Mouse (Mus musculus) stomach, postnatal 0 days (tissue): ENCODE results near the gene 2610528A11Rik. TPM values are rescaled to one million over a fixed set of nuclear protein-coding genes. Genes with fewer than 3 reads are reported as not detected.

Experiments
- ATAC-seq: fragments of 200-750 bp; cut with Nextera tagmentation; 2 replicates; pipeline ENCODE4 v1.8.0; 2017; ENCODE audit not compliant: low FRiP score, low TSS enrichment
- DNase-seq: peaks from one replicate; pipeline ENCODE4 v3.0.0-alpha.2; 2016; ENCODE audit warnings: low spot score
- H3K27ac ChIP-seq: fragments of 300-500 bp; sonication (generic); replicated peaks from 2 replicates; pipeline ENCODE4 v1.5.1; 2014; ENCODE audit warnings: mild to moderate bottlenecking, control low read depth
- H3K27me3 ChIP-seq: fragments of 300-500 bp; sonication (generic); 2 replicates; pipeline ENCODE4 v1.6.1; 2014; ENCODE audit warnings: low read length; ENCODE audit not compliant: control insufficient read depth, insufficient read depth
- H3K36me3 ChIP-seq: fragments of 300-500 bp; sonication (generic); 2 replicates; pipeline ENCODE4 v1.6.1; 2014; ENCODE audit warnings: low read length, mixed read lengths; ENCODE audit not compliant: control insufficient read depth, insufficient read depth
- H3K4me1 ChIP-seq: fragments of 300-500 bp; sonication (generic); replicated peaks from 2 replicates; pipeline ENCODE4 v1.6.1; 2014; ENCODE audit warnings: antibody characterized with exemption; ENCODE audit not compliant: control insufficient read depth, insufficient read depth
- H3K4me2 ChIP-seq: fragments of 300-500 bp; sonication (generic); replicated peaks from 2 replicates; pipeline ENCODE4 v1.6.1; 2014; ENCODE audit warnings: low read depth, mild to moderate bottlenecking, control low read depth, moderate library complexity
- H3K4me3 ChIP-seq: fragments of 300-500 bp; sonication (generic); 2 replicates; pipeline ENCODE4 v1.5.1; 2014; ENCODE audit warnings: low read depth, low read length, control low read depth
- H3K9ac ChIP-seq: fragments of 300-500 bp; sonication (generic); 2 replicates; pipeline ENCODE4 v1.6.1; 2014; ENCODE audit warnings: mild to moderate bottlenecking, low read length, control low read depth, mixed read lengths
- H3K9me3 ChIP-seq: fragments of 300-500 bp; sonication (generic); 2 replicates; pipeline ENCODE4 v1.6.1; 2016; ENCODE audit warnings: low read length; ENCODE audit not compliant: control insufficient read depth
- CTCF ChIP-seq: IDR thresholded peaks from 2 replicates; pipeline ENCODE4 v1.5.1; 2016; ENCODE audit warnings: antibody characterized with exemption, low read depth, mild to moderate bottlenecking, moderate library complexity
- EP300 ChIP-seq: optimal IDR thresholded peaks from 2 replicates; pipeline ENCODE3; 2016; ENCODE audit warnings: antibody characterized with exemption
- WGBS: fragments of 180-500 bp; shearing (Covaris S2); extraction: QIAGEN DNeasy Blood & Tissue Kit; methylation state at CpG from one replicate; pipeline ENCODE4 v1.1.7; 2014; 5-methylcytosine and 5-hydroxymethylcytosine counted together
- polyA plus RNA-seq: library from polyadenylated mRNA; unstranded; fragments of >200 nt; fragmentation: Nextera tagmentation; extraction: Ambion mirVana; gene quantifications from 2 replicates; pipeline ENCODE4 v1.2.1, GENCODE M21; 2015

2610528A11Rik gene
- polyA plus RNA-seq, 1 experiment from 2014 or later = 22.0 TPM

DNA sequence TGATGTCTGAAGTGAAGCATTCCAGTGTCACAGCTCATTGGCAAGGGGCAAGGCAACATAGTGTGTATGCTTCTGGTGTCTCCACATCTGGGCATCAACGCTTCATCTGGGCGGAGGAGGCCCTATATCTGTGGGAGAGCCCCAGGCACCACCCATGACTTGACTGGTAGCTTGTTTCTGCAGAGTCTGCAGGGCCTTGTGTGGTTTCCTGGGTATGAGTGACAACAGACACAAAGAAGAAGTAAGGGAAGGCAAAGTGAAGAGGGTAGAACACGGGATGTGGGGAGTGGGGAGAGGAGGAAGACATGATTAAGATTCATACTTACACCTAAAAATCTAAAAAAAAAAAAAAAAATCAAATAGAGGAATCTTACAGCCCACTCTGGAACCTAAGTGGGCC is 11.3 kb downstream of the 2610528A11Rik start:
- no peaks in the 10 kb centered on the region for H3K9me3 ChIP-seq
- TF ChIP-seq CTCF (no peak), EP300 (no peak)
- no peak overlapping the region for H3K4me3 ChIP-seq
- no peak for ATAC-seq
- H3K4me1 ChIP-seq = no peaks in the 10 kb centered on the region
- H3K27ac ChIP-seq = no peak overlapping the region
- H3K9ac ChIP-seq = no peak overlapping the region
- H3K4me2 ChIP-seq = no peak overlapping the region
- no peak for DNase-seq
- no peaks in the 10 kb centered on the region for H3K36me3 ChIP-seq
- H3K27me3 ChIP-seq = no peaks in the 10 kb centered on the region
- 68% methylated on average over 3 of the region's 3 CpGs for WGBS

DNA sequence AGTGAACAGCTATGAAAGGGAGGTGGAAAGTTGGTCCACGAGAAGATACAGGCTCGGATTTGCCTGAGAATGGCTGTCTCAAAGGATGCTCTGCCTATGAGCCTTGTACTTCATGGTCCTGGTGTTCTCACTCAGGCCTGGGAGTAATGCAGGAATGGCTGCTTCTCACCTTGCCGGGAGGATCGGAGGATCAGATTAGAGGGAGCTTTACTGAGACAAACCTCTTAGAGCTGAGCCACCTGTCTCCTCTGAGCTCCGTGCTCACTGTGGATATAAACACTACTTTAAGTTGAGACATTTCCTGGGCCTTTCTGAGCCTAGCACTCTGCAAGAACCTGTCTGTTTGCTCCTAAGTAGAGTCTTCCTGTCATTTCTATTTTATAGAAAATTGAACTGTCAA is 12.3 kb downstream of the 2610528A11Rik start:
- Histone ChIP-seq H3K4me2 (no peak overlapping the region), H3K9me3 (no peaks in the 10 kb centered on the region), H3K9ac (no peak overlapping the region), H3K36me3 (no peaks in the 10 kb centered on the region), H3K27me3 (no peaks in the 10 kb centered on the region), H3K4me1 (no peaks in the 10 kb centered on the region), H3K27ac (no peak overlapping the region), H3K4me3 (no peak overlapping the region)
- TF ChIP-seq CTCF = no peak
- no peak for TF ChIP-seq EP300
- no peak for ATAC-seq
- WGBS = 56% methylated on average over 5 of the region's 5 CpGs
- no peak for DNase-seq

DNA sequence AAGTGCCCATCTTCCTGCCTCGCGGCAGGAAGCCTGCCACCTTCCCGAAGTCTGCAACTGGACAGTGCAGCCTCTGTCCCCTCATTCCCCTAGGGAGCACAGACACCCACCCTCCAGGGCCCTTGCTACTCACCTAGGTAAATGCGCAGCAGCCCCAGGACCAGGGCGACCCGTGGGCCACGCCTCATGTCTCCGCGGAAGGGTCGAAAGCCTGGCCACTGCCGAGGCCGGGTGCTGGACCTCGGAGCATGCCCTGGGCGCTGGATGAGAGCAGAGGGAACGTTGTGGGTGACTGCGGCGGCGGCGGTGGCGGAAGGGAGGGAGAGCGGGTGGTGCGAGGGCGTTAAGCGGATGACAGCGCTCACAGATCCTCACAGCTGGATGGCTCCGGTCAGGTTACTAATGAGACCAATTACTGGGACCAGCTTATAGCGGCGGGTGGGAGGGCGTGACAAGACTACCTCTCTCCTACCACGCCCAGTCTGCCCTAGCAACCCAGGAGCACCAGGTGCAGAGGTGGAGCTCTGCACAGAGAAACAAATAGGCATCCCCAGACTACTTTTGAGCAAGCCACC is 15.8 kb downstream of the 2610528A11Rik start, which contains the start of gene Cdhr1:
TSS of gene Cdhr1 (minus strand) at position 392 of the 575 bp plus-strand sequence.
- H3K36me3 ChIP-seq = no peaks in the 10 kb centered on the region
- under 1% methylated on average over 30 of the region's 30 CpGs for WGBS
- 0 out of 2 replicates have a peak within 1 kb of the TSS, but pooled peaks have one; percentile 2 for H3K4me3 ChIP-seq
- TF ChIP-seq CTCF (no peak), EP300 (no peak)
- H3K9me3 ChIP-seq = no peaks in the 10 kb centered on the region
- no peak for ATAC-seq
- H3K9ac ChIP-seq = no peak within 1 kb of the TSS
- H3K27me3 ChIP-seq = no peaks in the 10 kb centered on the region
- peak within 1 kb of the TSS; percentile 38 for H3K4me2 ChIP-seq
- no peak within 1 kb of the TSS for H3K27ac ChIP-seq
- peak; percentile 16 for DNase-seq
- no peaks in the 10 kb centered on the region for H3K4me1 ChIP-seq

DNA sequence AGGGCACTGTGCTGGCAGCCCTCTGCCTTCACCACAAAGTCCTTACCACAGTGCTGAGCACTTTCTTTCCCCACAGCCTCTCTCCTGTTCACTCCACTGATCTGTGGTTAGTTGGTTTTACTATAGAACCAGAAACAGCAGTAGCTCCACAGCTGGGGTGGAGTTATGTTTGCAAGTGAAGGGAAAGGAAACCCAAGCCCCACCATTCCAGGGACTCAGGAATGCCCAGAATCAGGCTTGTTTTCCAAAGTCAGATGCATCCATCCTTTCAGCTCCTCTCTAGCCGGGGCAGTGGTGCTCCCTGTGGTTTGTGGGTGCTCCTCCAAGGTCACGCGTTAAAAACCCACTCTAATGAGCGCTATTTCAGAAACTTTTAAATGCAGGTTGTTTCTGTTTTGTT is 18.3 kb downstream of the 2610528A11Rik start:
- TF ChIP-seq EP300 (no peak), CTCF (no peak)
- H3K4me2 ChIP-seq = no peak overlapping the region
- no peak for DNase-seq
- no peak for ATAC-seq
- H3K27me3 ChIP-seq = no peaks in the 10 kb centered on the region
- H3K4me3 ChIP-seq = no peak overlapping the region
- no peaks in the 10 kb centered on the region for H3K36me3 ChIP-seq
- H3K9me3 ChIP-seq = no peaks in the 10 kb centered on the region
- no peak overlapping the region for H3K9ac ChIP-seq
- H3K4me1 ChIP-seq = no peaks in the 10 kb centered on the region
- H3K27ac ChIP-seq = no peak overlapping the region
- 60% methylated on average over 4 of the region's 4 CpGs for WGBS

DNA sequence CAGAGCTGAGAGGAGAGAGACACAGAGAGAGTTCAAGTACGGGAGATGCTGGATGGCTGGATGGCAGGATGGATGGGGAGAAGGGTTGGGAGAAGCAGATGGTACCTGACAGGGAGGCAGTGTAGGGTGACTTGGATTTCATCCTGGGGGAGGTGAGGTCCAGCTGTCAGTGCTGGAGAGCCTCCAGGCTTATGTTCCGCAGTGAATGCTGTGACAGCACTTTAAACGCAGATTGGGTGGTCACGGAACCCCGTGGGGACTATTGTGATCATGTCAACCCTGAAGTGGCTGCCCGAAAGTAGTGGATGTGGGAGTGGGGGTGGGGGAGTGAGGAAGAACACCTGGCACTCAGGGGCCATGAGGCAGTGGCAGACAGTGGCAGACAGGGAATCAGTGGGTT is 19.4 kb downstream of the 2610528A11Rik start:
- Histone ChIP-seq H3K27me3 (no peaks in the 10 kb centered on the region), H3K36me3 (no peaks in the 10 kb centered on the region), H3K27ac (no peak overlapping the region), H3K4me1 (no peaks in the 10 kb centered on the region), H3K4me3 (no peak overlapping the region), H3K4me2 (no peak overlapping the region), H3K9ac (no peak overlapping the region), H3K9me3 (no peaks in the 10 kb centered on the region)
- WGBS = 58% methylated on average over 6 of the region's 6 CpGs
- no peak for DNase-seq
- ATAC-seq = no peak
- no peak for TF ChIP-seq CTCF
- no peak for TF ChIP-seq EP300

DNA sequence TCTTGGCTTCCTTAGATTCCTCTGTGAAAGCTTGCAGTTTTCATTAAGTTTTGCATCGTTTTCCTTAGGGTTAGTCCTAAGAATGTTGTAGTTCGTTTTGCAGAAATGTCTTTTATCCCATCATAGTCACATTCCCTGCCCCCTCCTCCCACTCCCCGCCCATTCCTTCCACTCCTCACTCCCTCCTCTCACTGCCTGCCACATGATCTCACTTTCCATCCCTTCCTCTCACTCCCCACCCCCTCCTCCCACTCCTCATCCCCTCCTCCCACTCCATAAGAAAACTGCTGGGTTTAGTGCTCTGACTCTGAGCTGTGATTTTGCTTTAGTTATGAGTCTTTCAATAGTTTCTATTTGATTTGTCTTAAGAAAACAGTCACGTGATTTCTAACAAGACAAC is 30.1 kb downstream of the 2610528A11Rik start:
- H3K9me3 ChIP-seq = no peaks in the 10 kb centered on the region
- WGBS = 17% methylated on average over 4 of the region's 4 CpGs
- H3K36me3 ChIP-seq = no peaks in the 10 kb centered on the region
- TF ChIP-seq CTCF = no peak
- no peak for TF ChIP-seq EP300
- H3K9ac ChIP-seq = no peak overlapping the region
- no peak overlapping the region for H3K27ac ChIP-seq
- H3K27me3 ChIP-seq = no peaks in the 10 kb centered on the region
- no peak overlapping the region for H3K4me3 ChIP-seq
- no peak for ATAC-seq
- no peaks in the 10 kb centered on the region for H3K4me1 ChIP-seq
- no peak overlapping the region for H3K4me2 ChIP-seq
- DNase-seq = no peak
